Mouse (Mus musculus) hindbrain, embryonic 10.5 days (tissue): ENCODE results near the gene Arhgap27. TPM values are rescaled to one million over a fixed set of nuclear protein-coding genes. Genes with fewer than 3 reads are reported as not detected.
A peak's percentile ranks its signal among the peaks of the same experiment; 100 is the strongest.

Experiments
- DNase-seq: peaks from one replicate; pipeline ENCODE4 v3.0.0-alpha.2; 2017; ENCODE audit warnings: low spot score
- H3K27ac ChIP-seq: fragments of 300-500 bp; sonication (generic); 2 replicates; pipeline ENCODE4 v1.5.1; 2016; ENCODE audit warnings: mild to moderate bottlenecking, moderate library complexity
- H3K27me3 ChIP-seq: fragments of 300-500 bp; sonication (generic); 2 replicates; pipeline ENCODE4 v1.6.1; 2016; ENCODE audit warnings: mild to moderate bottlenecking; ENCODE audit not compliant: poor library complexity, insufficient read depth, severe bottlenecking
- H3K36me3 ChIP-seq: fragments of 300-500 bp; sonication (generic); 2 replicates; pipeline ENCODE4 v1.6.1; 2016; ENCODE audit warnings: mild to moderate bottlenecking, moderate library complexity
- H3K4me1 ChIP-seq: fragments of 300-500 bp; sonication (generic); replicated peaks from 2 replicates; pipeline ENCODE4 v1.6.1; 2016; ENCODE audit warnings: mild to moderate bottlenecking
- H3K4me3 ChIP-seq: fragments of 300-500 bp; sonication (generic); 2 replicates; pipeline ENCODE4 v1.5.1; 2016; ENCODE audit warnings: mild to moderate bottlenecking, moderate library complexity
- H3K9me3 ChIP-seq: fragments of 300-500 bp; sonication (generic); 2 replicates; pipeline ENCODE4 v1.6.1; 2016; ENCODE audit warnings: mild to moderate bottlenecking, moderate library complexity
- WGBS: fragments of 180-500 bp; shearing (Covaris S2); methylation state at CpG from one replicate; pipeline ENCODE4 v1.1.7; 2016; 5-methylcytosine and 5-hydroxymethylcytosine counted together
- polyA plus RNA-seq: library from polyadenylated mRNA; unstranded; fragments of >200 nt; fragmentation: Nextera tagmentation; extraction: Ambion mirVana; gene quantifications from 2 replicates; pipeline ENCODE4 v1.2.1, GENCODE M21; 2016

Arhgap27 gene
- polyA plus RNA-seq, 1 experiment from 2014 or later = 4.8 TPM

DNA sequence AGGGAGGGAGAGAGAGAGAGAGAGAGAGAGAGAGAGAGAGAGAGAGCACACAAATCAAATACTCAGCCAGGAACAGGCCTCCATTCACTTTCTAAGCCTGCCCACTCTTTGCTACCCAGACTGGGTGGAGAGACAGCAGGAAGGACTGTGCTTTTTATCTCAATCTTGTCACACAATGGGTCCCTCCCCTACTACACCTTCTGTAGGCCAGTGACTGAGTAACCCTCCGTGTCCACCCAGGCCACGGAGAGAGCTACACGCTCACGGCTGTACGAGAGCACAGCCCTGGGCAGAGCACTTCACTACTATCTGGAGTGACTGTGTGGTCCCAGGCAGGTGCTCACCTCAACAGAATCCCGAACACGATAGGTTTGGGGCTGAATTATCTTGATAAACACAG lies 17.3 kb downstream of the Arhgap27 start:
- no peaks in the 10 kb centered on the region for H3K9me3 ChIP-seq
- WGBS = 81% methylated on average over 7 of the region's 7 CpGs
- DNase-seq = no peak
- H3K36me3 ChIP-seq = no peaks in the 10 kb centered on the region
- no peak overlapping the region for H3K4me3 ChIP-seq
- no peaks in the 10 kb centered on the region for H3K27me3 ChIP-seq
- H3K4me1 ChIP-seq = peaks cover 10% of the 10 kb centered on the region; the same call in 1 of the 2 replicates
- H3K27ac ChIP-seq = no peak overlapping the region

- Histone ChIP-seq H3K27me3 (no peaks in the 10 kb centered on the region), H3K36me3 (no peaks in the 10 kb centered on the region), H3K4me1 (peaks cover 14% of the 10 kb centered on the region), H3K27ac (no peak overlapping the region), H3K9me3 (no peaks in the 10 kb centered on the region), H3K4me3 (no peak overlapping the region)
- 84% methylated on average over 7 of the region's 7 CpGs for WGBS
- no peak for DNase-seq
Measured at GRCm38 (mm10) chr11:103345408-103346091, 17.9 kb downstream of the Arhgap27 start.

GRCm38 (mm10) chr11:103344494-103345332 lies 18.8 kb downstream of the Arhgap27 start:
- H3K36me3 ChIP-seq = no peaks in the 10 kb centered on the region
- H3K27ac ChIP-seq = no peak overlapping the region
- H3K4me1 ChIP-seq = peaks cover 23% of the 10 kb centered on the region
- peaks cover 6% of the 10 kb centered on the region; the same call in 1 of the 2 replicates for H3K27me3 ChIP-seq
- no peak for DNase-seq
- H3K9me3 ChIP-seq = no peaks in the 10 kb centered on the region
- 77% methylated on average over 19 of the region's 19 CpGs for WGBS
- no peak overlapping the region for H3K4me3 ChIP-seq

DNA sequence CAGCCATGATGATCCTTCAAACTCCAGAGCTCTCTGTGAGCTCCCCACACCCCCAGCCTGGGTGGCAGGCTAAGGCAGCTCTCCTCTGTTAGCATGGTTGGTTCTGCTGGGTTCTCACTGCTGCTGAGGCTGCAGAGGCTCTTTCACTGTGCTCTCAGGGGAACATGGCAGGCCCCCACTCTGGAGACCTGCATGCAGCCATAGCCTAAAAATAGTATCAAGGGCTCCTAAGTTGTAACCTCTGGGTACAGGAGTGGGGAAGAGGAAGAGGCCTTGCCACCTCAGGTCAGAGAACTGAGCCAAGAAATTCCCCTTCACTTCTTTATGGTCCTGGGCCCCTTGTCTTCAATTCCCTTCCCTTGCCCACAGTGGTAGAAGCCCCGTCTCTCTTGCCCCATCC lies 19.6 kb downstream of the Arhgap27 start:
- 96% methylated on average over 1 of the region's 1 CpGs for WGBS

GRCm38 (mm10) chr11:103343063-103343462 lies 20.4 kb downstream of the Arhgap27 start:
- H3K4me1 ChIP-seq = peaks cover 28% of the 10 kb centered on the region
- H3K36me3 ChIP-seq = no peaks in the 10 kb centered on the region
- WGBS = 84% methylated on average over 6 of the region's 6 CpGs
- no peaks in the 10 kb centered on the region for H3K9me3 ChIP-seq
- DNase-seq = no peak
- H3K27me3 ChIP-seq = peaks cover 15% of the 10 kb centered on the region
- H3K4me3 ChIP-seq = no peak overlapping the region
- no peak overlapping the region for H3K27ac ChIP-seq

More for the DNA sequence above, 19.6 kb downstream of the Arhgap27 start:
- Histone ChIP-seq H3K36me3 (no peaks in the 10 kb centered on the region), H3K27ac (peak overlapping the region; percentile 8; the same call in 1 of the 2 replicates), H3K27me3 (peaks cover 8% of the 10 kb centered on the region; the same call in 1 of the 2 replicates), H3K4me1 (peaks cover 28% of the 10 kb centered on the region), H3K9me3 (no peaks in the 10 kb centered on the region), H3K4me3 (no peak overlapping the region)
- no peak for DNase-seq

DNA sequence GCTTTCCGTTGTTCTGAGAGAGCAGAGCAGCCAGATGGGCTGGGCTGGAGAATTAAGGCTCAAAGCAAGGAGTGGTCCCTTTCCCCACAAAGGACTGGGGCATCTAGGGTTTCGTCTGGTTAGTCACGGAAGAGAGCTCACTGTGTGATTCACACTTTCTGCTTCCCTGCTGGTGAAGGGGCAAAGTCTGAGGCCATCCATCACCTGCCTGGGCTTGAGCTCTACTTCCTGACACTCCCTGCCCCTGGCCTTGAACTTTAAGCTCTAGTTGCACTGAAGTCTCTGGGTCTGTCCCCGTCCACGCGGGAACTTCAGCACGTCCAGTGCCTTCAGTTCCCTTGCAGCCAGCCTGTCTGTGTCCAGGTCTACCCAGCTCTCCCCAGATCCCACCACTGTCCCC lies 22.8 kb downstream of the Arhgap27 start:
- H3K9me3 ChIP-seq = no peaks in the 10 kb centered on the region
- 47% methylated on average over 7 of the region's 7 CpGs for WGBS
- peaks cover 23% of the 10 kb centered on the region for H3K4me1 ChIP-seq
- no peaks in the 10 kb centered on the region for H3K36me3 ChIP-seq
- no peak overlapping the region for H3K27ac ChIP-seq
- no peak overlapping the region for H3K4me3 ChIP-seq
- H3K27me3 ChIP-seq = peaks cover 18% of the 10 kb centered on the region
- no peak for DNase-seq

DNA sequence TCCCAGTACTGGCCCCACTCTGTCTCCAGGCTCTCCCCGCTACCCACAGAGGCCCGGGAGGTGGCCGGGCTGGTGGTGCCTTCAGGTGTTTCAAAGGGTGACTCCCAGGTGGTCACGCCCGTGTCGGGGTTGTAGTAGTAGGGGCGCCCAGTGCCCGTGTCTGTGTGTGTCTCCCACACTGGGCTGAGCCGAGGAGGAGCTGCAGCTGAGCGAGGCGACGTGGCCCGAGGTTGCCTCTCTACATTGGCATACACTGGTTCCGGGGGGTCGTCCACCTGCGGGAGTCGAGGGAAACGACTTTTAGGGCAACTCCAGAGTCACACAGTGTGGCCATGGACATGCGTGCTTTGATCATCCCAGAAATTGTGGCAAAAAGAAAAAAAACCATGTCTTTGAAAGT lies 23.4 kb downstream of the Arhgap27 start:
- 73% methylated on average over 19 of the region's 19 CpGs for WGBS
- Histone ChIP-seq H3K9me3 (no peaks in the 10 kb centered on the region), H3K27ac (no peak overlapping the region; the same call in 1 of the 2 replicates), H3K4me1 (peaks cover 20% of the 10 kb centered on the region), H3K27me3 (peaks cover 24% of the 10 kb centered on the region), H3K4me3 (peak overlapping the region; percentile 31), H3K36me3 (no peaks in the 10 kb centered on the region)
- DNase-seq = no peak

GRCm38 (mm10) chr11:103339414-103340119 lies 23.9 kb downstream of the Arhgap27 start:
- DNase-seq = peak; percentile 15
- H3K4me3 ChIP-seq = peak overlapping the region; percentile 31

DNA sequence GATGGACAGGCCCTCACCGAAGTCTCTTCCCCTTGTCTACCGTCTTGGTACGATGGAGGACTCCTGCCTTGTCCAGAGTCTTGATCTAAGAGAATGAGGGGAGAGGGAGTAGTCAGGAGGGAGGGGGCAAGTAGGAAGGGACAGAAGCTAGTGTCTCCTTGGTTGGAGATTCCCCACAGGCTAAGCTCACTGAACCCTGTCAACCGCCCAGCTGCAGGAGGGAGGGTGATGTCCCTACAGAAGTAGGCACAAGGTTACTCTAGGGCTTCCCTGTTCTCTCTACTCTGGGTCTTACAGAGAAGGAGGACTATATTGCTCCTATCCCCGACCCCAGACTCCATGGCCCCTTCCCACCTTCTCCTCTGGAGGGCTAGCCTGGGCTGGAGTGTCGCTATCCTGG lies 24.8 kb downstream of the Arhgap27 start:
- Histone ChIP-seq H3K27me3 (peaks cover 38% of the 10 kb centered on the region), H3K4me3 (no peak overlapping the region), H3K4me1 (peaks cover 24% of the 10 kb centered on the region), H3K27ac (no peak overlapping the region), H3K36me3 (no peaks in the 10 kb centered on the region), H3K9me3 (no peaks in the 10 kb centered on the region)
- 89% methylated on average over 6 of the region's 6 CpGs for WGBS
- no peak for DNase-seq

More at GRCm38 (mm10) chr11:103339414-103340119, 23.9 kb downstream of the Arhgap27 start:
- Histone ChIP-seq H3K9me3 (no peaks in the 10 kb centered on the region), H3K27ac (peak overlapping the region; percentile 23; the same call in 1 of the 2 replicates), H3K4me1 (peaks cover 20% of the 10 kb centered on the region), H3K36me3 (no peaks in the 10 kb centered on the region), H3K27me3 (peaks cover 29% of the 10 kb centered on the region)
- WGBS = 48% methylated on average over 19 of the region's 19 CpGs

DNA sequence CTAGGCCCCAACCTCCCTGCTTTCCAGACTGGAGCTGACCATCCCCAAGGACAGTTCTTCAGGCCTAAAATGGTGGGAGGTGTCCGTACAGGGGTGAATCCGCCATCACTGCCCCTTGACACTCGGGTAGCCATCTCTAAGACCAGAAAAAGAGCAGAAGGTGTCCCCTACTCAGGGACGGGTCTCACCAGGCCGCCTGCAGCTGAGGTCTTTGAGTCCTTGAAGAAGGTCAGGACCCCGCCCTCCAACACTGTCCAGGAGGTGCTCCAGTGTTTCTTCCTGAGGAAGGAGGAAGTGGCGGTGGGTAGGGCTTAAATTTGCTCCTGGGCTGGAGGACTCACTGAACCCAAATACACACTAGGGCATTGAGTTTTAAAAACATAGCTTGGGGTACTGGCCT lies 25.4 kb downstream of the Arhgap27 start:
- H3K4me3 ChIP-seq = no peak overlapping the region
- no peaks in the 10 kb centered on the region for H3K9me3 ChIP-seq
- no peak overlapping the region for H3K27ac ChIP-seq
- WGBS = 89% methylated on average over 7 of the region's 7 CpGs
- H3K36me3 ChIP-seq = no peaks in the 10 kb centered on the region
- peaks cover 29% of the 10 kb centered on the region for H3K4me1 ChIP-seq
- peaks cover 44% of the 10 kb centered on the region for H3K27me3 ChIP-seq
- no peak for DNase-seq

DNA sequence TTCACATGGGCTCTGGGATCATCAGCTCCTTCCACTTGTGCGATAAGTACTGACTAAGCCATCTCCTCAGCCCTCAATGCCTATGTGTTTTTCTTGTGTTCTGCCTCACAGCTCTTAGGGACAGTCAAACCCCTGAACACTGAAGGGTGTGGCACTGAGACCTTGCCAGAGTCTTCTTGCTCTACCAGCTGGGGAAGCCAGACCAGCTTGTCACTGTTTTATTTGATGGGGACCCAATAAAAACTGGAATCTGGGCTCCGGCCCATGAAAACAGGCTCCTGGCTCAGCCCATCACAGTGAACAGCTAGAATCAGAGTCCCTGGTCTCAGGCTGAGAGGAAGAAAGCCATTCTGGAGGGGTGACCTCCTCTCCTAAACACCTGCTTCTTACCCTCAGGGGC lies 26.3 kb downstream of the Arhgap27 start:
- WGBS = 99% methylated on average over 2 of the region's 2 CpGs

DNA sequence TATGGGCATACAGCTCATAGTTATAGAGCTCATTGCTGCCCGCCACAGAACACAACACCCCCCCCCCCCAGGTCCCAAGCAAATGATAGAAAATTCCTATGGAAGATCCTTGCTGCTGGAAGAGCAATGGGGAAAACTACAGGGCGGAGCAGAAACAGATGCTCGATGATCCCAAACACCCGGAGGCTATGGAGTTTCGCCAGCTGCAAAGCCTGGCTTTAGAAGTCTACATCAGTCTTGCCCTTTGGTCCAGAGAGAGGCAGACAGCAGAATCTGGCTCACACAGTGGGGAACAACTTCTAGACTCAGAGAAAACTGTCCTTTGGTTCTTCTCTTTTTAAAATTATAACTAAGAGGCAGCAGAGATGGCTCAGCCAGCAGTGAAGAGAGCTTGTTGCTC lies 27.9 kb downstream of the Arhgap27 start:
- H3K27me3 ChIP-seq = peaks cover 59% of the 10 kb centered on the region
- H3K36me3 ChIP-seq = no peaks in the 10 kb centered on the region
- no peak for DNase-seq
- H3K9me3 ChIP-seq = no peaks in the 10 kb centered on the region
- H3K4me3 ChIP-seq = no peak overlapping the region
- 86% methylated on average over 5 of the region's 5 CpGs for WGBS
- no peak overlapping the region for H3K27ac ChIP-seq
- peaks cover 38% of the 10 kb centered on the region for H3K4me1 ChIP-seq

More for the DNA sequence above, 26.3 kb downstream of the Arhgap27 start:
- no peak overlapping the region for H3K27ac ChIP-seq
- no peaks in the 10 kb centered on the region for H3K9me3 ChIP-seq
- H3K4me1 ChIP-seq = peaks cover 39% of the 10 kb centered on the region
- peaks cover 53% of the 10 kb centered on the region for H3K27me3 ChIP-seq
- no peak for DNase-seq
- H3K4me3 ChIP-seq = no peak overlapping the region
- no peaks in the 10 kb centered on the region for H3K36me3 ChIP-seq
